Mouse (Mus musculus) heart, postnatal 10 days (tissue): ENCODE data around the gene Mdfic. TPM values are rescaled to one million over a fixed set of nuclear protein-coding genes. Genes with fewer than 3 reads are reported as not detected.

Experiments
- DNase-seq, 2 experiments: peaks; one replicate each; pipeline ENCODE4 v3.0.0; 2021
- intact Hi-C: fragments of 180-260 bp; cut with DNase I; formaldehyde crosslinking; loops from one replicate; pipeline ENCODE4 v1.15.1; 2025
- total RNA-seq, 2 experiments: library from RNA; stranded (reverse); gene quantifications; 2 replicates each; pipeline ENCODE4 v1.2.3; 2021

Gene Mdfic
- total RNA-seq, 2 experiments from 2014 or later = 23.1 to 26.2 TPM

DNA sequence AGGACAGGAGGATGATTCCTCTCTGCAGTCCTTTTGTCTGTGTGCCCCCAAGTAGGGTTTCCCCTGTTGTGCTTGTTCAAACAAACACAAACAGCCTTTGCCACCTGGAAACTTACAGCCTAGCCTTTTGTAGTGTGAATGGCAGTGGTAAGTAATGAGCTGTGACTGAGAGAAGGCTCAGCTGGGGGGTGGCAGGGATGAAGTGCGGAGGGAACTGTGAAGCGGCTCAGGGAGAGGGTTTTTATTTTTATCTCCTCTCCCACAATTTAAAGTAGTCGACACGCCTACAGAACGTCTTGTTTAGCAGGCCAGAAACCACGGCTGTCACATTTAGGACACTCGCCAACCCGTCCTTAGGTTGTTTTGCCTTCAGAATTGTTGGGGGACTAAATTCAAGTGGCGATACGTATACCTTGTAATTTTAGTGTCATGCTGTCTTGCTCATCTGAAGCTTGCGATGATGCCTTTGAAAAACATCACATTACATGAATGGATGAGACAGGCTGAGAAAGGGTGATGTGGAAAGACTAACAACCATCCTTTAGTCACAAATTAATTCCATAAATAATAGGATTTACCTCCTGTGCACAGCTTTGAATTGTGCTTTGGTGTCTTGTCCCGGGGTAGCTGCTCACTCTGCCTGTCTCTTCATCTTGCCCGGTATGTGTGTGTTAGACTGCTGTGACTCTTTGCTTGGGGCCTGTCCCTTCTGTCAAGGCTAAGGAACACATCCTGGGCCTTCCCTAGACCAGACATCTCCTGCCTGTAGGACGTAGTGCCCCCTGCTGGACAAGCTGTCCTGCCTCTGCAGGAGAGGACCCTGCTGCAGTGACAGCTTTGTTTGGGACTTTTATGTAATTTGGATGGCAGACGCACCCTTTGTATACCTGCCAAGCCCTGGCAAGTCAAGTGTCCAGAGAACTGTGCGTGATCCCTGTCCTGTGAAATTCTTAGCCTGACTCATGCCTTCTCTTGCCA lies 69.4 kb downstream of the Mdfic start:
- intact Hi-C loops = loop anchor here (2.0 to 10.0 kb wide), 3 partner anchors 69 to 953 kb away; partner anchors contain the start of gene Mdfic

DNA sequence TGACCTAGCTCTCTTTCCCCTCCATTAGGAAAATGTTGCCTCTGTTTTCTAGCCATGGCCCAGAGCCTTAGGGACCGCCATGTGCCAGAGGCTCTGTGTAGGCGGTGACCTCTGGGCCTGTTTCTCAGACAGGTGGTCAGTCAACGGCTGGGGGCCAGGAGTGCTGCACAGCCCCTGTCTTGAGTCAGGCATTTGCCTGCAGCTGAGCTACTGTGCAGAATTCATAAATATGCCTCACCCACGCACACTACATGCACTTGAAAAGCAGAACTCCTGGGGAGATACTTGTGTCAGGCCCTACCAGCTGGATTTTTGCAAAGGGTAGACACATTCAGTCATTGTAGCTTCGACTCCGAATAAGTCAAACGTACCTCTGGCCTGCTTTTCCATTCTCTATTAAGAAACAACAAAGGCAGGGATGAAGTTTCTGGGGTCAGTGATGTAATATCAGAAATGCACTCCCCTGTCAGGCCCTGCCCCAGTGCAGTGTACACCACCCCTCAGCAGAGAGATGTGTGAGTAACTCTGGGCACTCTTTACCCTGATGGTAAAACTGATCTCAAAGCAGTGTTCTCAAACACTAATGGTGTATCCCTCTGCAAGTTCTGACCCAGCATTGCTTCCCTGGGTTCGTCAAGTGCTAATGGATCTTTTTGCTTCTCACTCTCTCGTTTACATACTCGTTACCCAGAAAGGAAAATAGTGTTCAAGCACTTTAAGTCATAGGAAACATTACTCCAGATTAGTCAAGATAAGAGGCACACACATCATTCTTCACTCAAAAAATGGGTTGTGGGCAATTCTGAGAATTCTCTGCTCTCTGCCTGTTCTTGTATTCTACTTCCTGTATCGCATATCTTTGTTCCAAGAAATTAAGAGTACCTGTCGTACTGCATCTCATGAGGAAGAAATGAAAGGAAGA lies 72.5 kb downstream of the Mdfic start:
- intact Hi-C loops = loop anchor here (10.0 kb wide), 1 partner anchor 198 kb away; no protein-coding TSS in a partner anchor
- peak; percentile 44 to 56 for DNase-seq

More for the DNA sequence above, 69.4 kb downstream of the Mdfic start:
- DNase-seq = peak; percentile 80 to 89

DNA sequence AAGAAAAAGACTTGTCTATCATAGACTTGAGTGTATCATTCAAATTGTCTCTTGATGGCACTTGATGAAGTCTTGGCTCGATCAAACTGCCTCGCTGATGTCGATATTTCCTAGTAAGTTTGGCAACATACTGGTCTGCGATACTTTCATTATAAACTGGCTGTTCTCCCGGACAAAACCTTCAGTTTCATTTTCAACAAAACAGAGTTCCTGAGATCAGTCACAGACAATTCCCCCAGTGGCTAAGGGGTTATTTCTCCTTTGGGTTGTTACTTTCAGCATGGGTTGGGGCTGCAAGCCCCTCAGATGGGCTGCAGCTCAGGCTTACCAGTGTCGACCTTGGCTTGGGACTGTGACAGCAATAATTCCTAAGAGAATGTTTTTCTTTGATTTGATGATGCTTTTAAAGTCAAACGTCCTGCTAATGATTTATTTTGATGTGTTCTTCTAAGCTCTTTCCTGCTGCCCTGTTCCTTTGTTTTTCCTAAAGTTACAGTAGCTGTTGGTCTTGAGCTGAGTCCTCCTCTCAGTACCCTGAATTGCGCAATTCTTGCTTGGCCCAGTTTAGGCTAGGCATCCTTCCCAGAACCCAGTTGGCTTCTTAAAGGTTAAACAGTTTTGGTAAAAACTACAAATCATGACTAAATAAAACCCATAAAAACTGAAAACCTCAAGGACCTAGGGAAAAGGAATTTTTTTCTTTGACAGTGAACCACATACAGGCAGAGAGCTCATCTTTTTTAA lies 73.3 kb downstream of the Mdfic start:
- intact Hi-C loops = loop anchor here (10.0 kb wide), 1 partner anchor 199 kb away; no protein-coding TSS in a partner anchor
- peak; percentile 52 to 56 for DNase-seq

DNA sequence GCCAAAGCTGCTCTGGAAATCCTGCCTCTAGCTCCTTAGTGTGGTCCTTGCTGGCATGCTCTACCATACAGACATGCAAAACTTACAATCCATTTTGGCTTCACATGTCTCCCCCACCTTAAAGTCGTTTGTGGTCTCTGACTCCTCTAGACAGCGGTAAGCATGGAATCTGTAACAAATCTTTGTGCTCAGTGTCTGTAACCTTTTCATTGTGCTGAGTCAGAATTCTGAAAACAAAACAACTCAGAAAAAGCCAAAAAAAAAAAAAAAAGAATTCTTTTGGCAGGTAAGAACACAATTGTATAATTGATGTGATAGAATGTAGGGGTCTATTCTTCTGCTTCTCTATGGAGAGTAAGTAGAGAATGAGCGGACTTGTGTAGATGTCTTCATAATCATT lies 74.3 kb downstream of the Mdfic start:
- no peak for DNase-seq
- intact Hi-C loops = loop anchor here (10.0 kb wide), 1 partner anchor 200 kb away; no protein-coding TSS in a partner anchor

DNA sequence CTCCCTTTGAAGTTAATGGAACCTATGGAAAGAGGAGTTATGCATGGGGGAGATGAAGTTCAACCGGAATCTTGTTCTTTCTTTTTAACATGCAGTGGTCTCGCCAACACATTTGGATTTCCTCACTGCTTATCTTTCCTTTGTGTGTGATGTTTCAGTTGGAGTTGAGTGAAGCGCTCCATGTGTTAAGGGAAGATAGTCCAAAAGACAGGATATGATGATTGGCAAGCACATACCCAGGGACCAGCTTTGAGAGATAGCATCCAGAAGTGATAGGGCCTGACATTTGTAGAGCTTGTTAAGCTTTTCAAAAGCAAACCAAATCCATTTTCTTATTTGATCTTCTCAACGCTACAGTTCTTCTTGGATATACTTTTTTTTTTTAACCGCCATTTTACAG lies 86.9 kb downstream of the Mdfic start:
- intact Hi-C loops = no loop called here
- DNase-seq = peak; percentile 22 to 33

DNA sequence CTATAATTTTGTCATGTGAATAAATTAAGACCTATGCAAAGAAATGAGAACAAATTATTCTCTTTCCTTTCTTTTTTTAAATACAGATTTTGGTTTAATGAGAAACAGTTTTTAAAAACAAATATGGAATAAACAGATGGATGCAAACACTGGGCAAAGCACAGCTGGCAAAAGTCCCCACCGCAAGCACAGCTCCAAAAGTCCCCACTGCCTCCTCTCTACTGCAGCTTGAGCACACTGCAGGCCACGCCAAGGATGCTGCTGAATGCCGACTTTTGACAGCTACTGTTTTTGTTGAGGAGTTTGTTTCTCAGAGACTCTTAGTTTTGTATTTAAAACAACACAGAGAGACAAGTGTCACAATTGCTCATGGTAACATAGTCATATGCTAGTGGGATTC lies 104.8 kb downstream of the Mdfic start:
- intact Hi-C loops = no loop called here
- DNase-seq = no peak

- intact Hi-C loops = no loop called here
- no peak for DNase-seq
These were observed 109.4 kb downstream of the Mdfic start for GRCm38 (mm10) chr6:15829812-15830211.

DNA sequence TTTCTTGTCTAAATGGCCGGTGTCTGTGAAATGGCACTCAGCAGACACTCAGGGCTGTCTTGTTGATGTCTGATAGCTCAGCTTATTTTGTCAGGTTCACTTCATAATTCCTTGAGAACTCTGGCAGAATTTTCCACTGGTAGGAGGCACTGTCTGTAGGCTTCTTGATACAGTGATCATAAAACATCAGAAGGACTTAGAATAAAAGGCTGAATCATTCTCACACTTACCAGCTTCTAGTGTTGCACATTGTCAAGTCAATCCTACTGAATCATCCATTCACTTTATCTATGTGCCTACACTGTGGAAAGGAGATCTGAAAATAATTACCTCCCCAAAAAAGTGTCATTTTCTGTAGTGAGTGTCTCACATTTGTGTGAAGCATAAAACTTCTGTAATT lies 110.2 kb downstream of the Mdfic start:
- no peak for DNase-seq
- intact Hi-C loops = no loop called here

DNA sequence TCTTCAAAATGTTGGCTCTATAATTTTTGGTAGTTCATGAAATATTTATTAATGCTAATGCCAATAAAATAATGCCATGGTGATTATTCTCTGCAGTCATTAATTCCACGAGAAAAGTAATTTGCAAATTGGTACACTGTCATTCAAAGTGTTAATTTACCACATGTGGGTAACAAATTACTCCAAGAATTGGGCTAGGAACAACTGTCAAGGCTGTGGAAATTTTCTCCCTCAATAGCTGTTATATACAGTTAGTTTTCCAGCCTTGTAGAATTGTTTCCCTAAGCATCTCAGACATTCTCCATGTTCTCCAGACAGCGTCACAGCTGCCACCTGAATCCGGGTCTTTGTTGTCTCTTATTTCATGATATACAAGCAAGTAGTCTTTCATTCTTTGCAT lies 117.2 kb downstream of the Mdfic start:
- no peak for DNase-seq
- intact Hi-C loops = no loop called here

DNA sequence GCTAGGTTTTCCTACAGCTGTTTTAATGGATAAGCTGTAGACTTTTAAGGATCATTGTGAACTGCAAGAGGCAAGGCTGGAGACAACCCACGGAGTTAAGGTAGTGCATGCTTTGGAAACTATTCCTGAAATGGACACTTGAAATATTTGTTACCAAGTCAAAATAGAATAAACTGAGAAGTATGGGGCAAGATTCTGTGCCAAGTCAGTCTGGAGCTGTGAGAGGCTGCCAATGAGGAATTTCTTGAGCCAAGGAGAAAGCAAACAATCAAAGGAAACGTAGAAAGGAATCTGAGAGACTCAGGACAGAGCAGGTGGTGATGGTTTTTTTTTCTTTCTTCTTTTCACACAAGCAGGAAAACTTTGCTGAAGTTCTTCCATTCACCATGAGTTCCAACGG lies 119.4 kb downstream of the Mdfic start:
- no peak for DNase-seq
- intact Hi-C loops = no loop called here

- intact Hi-C loops = no loop called here
- no peak for DNase-seq
These were observed 120.0 kb downstream of the Mdfic start for GRCm38 (mm10) chr6:15840429-15840828.

GRCm38 (mm10) chr6:15841476-15842209 lies 121.2 kb downstream of the Mdfic start:
- no peak for DNase-seq
- intact Hi-C loops = no loop called here

DNA sequence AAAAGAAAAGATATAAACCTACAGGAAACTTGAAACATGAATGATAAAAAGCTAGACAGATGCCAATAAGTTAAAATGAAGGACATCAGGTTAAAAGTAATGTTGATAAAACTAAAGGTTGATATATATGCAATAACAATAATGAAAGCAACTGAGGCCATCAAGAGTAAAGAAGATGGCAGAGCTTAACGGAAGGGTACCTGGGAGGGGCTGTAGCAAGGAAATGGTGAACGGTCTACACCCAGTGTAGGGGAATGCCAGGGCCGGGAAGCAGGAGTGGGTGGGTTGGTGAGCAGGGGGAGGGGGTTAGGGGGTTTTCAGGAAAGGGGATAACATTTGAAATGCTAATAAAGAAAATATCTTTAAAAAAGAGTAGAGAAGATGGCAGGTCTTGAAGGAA lies 122.8 kb downstream of the Mdfic start:
- intact Hi-C loops = no loop called here
- no peak for DNase-seq

DNA sequence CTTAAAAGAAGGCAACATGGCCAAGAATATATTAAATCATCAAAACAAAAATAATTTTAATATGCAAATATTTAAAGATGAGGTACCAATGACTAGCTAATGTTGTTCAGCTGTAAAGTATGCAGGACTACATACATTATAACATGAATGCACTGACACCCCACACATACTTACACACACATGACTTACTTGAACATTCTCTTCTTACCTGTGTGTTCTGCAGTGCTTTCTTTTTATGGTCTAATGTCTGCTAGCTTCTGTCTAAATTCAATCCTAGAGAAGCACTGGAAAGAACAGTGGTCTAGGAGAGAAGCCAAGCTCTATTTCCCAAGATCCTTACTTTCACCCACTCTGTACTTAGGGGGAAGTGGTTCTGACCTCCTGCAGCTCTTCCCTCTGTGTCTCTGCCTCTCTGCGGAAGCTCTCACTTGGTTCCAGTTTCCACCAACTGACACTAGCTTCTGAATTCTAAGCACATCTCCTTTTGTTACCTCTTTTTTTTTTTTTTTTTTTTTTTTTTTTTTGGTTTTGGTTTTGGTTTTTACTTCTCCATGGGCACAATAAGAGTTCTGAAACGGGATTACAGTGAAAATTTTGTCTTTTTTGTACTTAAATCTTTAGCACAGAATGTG lies 125.4 kb downstream of the Mdfic start:
- intact Hi-C loops = no loop called here
- no peak for DNase-seq
